Mouse (Mus musculus): Measurements from ENCODE around the gene Lrp6. TPM values are rescaled to one million over a fixed set of nuclear protein-coding genes. Genes with fewer than 3 reads are reported as not detected.

Gene Lrp6
- polyA plus RNA-seq, 2 experiments = 6.2 to 6.9 TPM

DNA sequence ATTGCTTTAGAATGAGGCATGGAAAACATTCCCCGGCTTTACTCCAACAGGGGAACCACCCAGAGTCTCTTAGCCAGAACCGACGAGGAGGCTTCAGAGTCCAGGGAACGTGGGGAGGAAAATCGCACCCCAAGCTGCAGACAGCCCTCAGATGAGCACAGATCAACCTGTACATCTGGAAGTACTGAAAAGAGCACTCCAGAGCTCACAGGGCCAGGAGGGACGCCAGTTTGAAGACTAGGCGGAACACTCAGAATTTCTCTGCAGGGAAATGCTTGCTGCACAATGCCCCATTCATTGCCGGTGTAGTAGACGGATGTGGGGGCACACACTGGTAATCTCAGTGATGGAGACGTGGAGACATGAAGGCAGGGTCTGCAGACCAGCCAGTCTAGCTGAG lies 126.7 kb downstream of the Lrp6 start:
- 55% methylated on average over 10 of the region's 10 CpGs for WGBS (ENCODE audit: insufficient replicate concordance)
- H3K9ac ChIP-seq (replicated peaks) = no peak overlapping the region

GRCm38 (mm10) chr6:134439401-134440021 lies 127.3 kb downstream of the Lrp6 start:
- DNase-seq (ENCODE audit: low read depth in 3 of 3, low spot score in 3 of 3) = no peak
- H3K4me2 ChIP-seq (ENCODE audit: low read depth) = no peak overlapping the region

More for the DNA sequence above, 126.7 kb downstream of the Lrp6 start:
- H3K4me2 ChIP-seq (ENCODE audit: low read depth) = no peak overlapping the region
- no peak for ATAC-seq (ENCODE audit: insufficient read depth)
- no peak overlapping the region for H3K27ac ChIP-seq
- no peak overlapping the region for H3K4me3 ChIP-seq (ENCODE audit: insufficient read depth in 1 of 2, low read depth in 2 of 2, low read length in 2 of 2)
- H3K4me1 ChIP-seq (replicated peaks; ENCODE audit: control insufficient read depth in 2 of 2, insufficient read depth in 2 of 2, low read length in 1 of 2) = peaks cover 0 to 9% of the 10 kb centered on the region in 2 experiments; a peak in 2 of 4 replicates
- H3K9me3 ChIP-seq (ENCODE audit: control insufficient read depth, low read length) = no peaks in the 10 kb centered on the region
- no peaks in the 10 kb centered on the region for H3K27me3 ChIP-seq (ENCODE audit: control insufficient read depth, insufficient read depth, low read length)
- no peak for TF ChIP-seq CTCF (IDR thresholded peaks at IDR 0.05; ENCODE audit: low read depth)
- TF ChIP-seq EP300 (IDR thresholded peaks at IDR 0.05; ENCODE audit: low read depth) = no peak
- no peak for DNase-seq (ENCODE audit: low read depth in 3 of 3, low spot score in 3 of 3)
- H3K36me3 ChIP-seq (replicated peaks; ENCODE audit: control insufficient read depth, insufficient read depth, low read depth) = no peaks in the 10 kb centered on the region

GRCm38 (mm10) chr6:134436955-134437354 lies 129.8 kb downstream of the Lrp6 start:
- Histone ChIP-seq H3K9ac (replicated peaks) (no peak overlapping the region), H3K36me3 (replicated peaks; ENCODE audit: control insufficient read depth, insufficient read depth, low read depth) (no peaks in the 10 kb centered on the region), H3K4me2 (ENCODE audit: low read depth) (no peak overlapping the region), H3K27ac (no peak overlapping the region), H3K4me1 (replicated peaks; ENCODE audit: control insufficient read depth in 2 of 2, insufficient read depth in 2 of 2, low read length in 1 of 2) (peaks cover 0 to 6% of the 10 kb centered on the region in 2 experiments; a peak in 2 of 4 replicates), H3K9me3 (ENCODE audit: control insufficient read depth, low read length) (no peaks in the 10 kb centered on the region), H3K4me3 (ENCODE audit: insufficient read depth in 1 of 2, low read depth in 2 of 2, low read length in 2 of 2) (no peak overlapping the region), H3K27me3 (ENCODE audit: control insufficient read depth, insufficient read depth, low read length) (no peaks in the 10 kb centered on the region)
- WGBS (ENCODE audit: insufficient replicate concordance) = 42% methylated on average over 5 of the region's 5 CpGs
- ATAC-seq (ENCODE audit: insufficient read depth) (no peak), DNase-seq (ENCODE audit: low read depth in 3 of 3, low spot score in 3 of 3) (no peak)
- no peak for TF ChIP-seq CTCF (IDR thresholded peaks at IDR 0.05; ENCODE audit: low read depth)
- no peak for TF ChIP-seq EP300 (IDR thresholded peaks at IDR 0.05; ENCODE audit: low read depth)

More at GRCm38 (mm10) chr6:134439401-134440021, 127.3 kb downstream of the Lrp6 start:
- Histone ChIP-seq H3K4me1 (replicated peaks; ENCODE audit: control insufficient read depth in 2 of 2, insufficient read depth in 2 of 2, low read length in 1 of 2) (peaks cover 0 to 9% of the 10 kb centered on the region in 2 experiments; a peak in 2 of 4 replicates), H3K27ac (no peak overlapping the region), H3K4me3 (ENCODE audit: insufficient read depth in 1 of 2, low read depth in 2 of 2, low read length in 2 of 2) (no peak overlapping the region), H3K9me3 (ENCODE audit: control insufficient read depth, low read length) (no peaks in the 10 kb centered on the region), H3K9ac (replicated peaks) (no peak overlapping the region), H3K27me3 (ENCODE audit: control insufficient read depth, insufficient read depth, low read length) (no peaks in the 10 kb centered on the region), H3K36me3 (replicated peaks; ENCODE audit: control insufficient read depth, insufficient read depth, low read depth) (no peaks in the 10 kb centered on the region)
- ATAC-seq (ENCODE audit: insufficient read depth) = no peak
- no peak for TF ChIP-seq CTCF (IDR thresholded peaks at IDR 0.05; ENCODE audit: low read depth)
- TF ChIP-seq EP300 (IDR thresholded peaks at IDR 0.05; ENCODE audit: low read depth) = no peak
- 59% methylated on average over 23 of the region's 23 CpGs for WGBS (ENCODE audit: insufficient replicate concordance)

GRCm38 (mm10) chr6:134434866-134435390 lies 131.8 kb downstream of the Lrp6 start:
- Histone ChIP-seq H3K36me3 (replicated peaks; ENCODE audit: control insufficient read depth, insufficient read depth, low read depth) (no peaks in the 10 kb centered on the region), H3K4me2 (ENCODE audit: low read depth) (no peak overlapping the region), H3K4me1 (replicated peaks; ENCODE audit: control insufficient read depth in 2 of 2, insufficient read depth in 2 of 2, low read length in 1 of 2) (peaks cover 0 to 6% of the 10 kb centered on the region in 2 experiments; a peak in 2 of 4 replicates), H3K4me3 (ENCODE audit: insufficient read depth in 1 of 2, low read depth in 2 of 2, low read length in 2 of 2) (no peak overlapping the region), H3K27ac (no peak overlapping the region), H3K9me3 (ENCODE audit: control insufficient read depth, low read length) (no peaks in the 10 kb centered on the region), H3K9ac (replicated peaks) (no peak overlapping the region), H3K27me3 (ENCODE audit: control insufficient read depth, insufficient read depth, low read length) (no peaks in the 10 kb centered on the region)
- 59% methylated on average over 9 of the region's 9 CpGs for WGBS (ENCODE audit: insufficient replicate concordance)
- DNase-seq (ENCODE audit: low read depth in 3 of 3, low spot score in 3 of 3) = no peak
- TF ChIP-seq EP300 (IDR thresholded peaks at IDR 0.05; ENCODE audit: low read depth) (no peak), CTCF (IDR thresholded peaks at IDR 0.05; ENCODE audit: low read depth) (no peak)
- ATAC-seq (ENCODE audit: insufficient read depth) = no peak

DNA sequence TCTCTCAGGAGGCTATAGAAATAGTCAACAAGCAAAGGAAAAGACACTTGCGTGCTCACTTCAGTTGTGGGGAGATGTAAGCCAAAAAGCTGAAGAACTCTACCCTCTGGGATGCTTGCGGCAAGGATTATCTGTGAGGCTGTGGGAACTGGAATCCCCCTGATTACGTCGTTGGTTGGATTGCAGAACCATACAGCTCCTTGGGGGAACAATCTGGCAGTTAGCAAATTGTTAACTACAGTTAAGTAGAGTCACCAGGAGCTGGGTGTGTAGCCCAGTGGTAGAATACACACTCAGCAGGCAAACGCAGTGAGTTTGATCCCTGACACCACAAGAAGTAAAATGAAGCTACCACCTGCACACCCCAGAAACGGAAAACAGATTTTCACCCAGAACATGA lies 132.7 kb downstream of the Lrp6 start:
- no peak overlapping the region for H3K9ac ChIP-seq (replicated peaks)
- no peak overlapping the region for H3K4me3 ChIP-seq (ENCODE audit: insufficient read depth in 1 of 2, low read depth in 2 of 2, low read length in 2 of 2)
- ATAC-seq (ENCODE audit: insufficient read depth) = no peak
- TF ChIP-seq CTCF (IDR thresholded peaks at IDR 0.05; ENCODE audit: low read depth) (no peak), EP300 (IDR thresholded peaks at IDR 0.05; ENCODE audit: low read depth) (no peak)
- H3K4me1 ChIP-seq (replicated peaks; ENCODE audit: control insufficient read depth in 2 of 2, insufficient read depth in 2 of 2, low read length in 1 of 2) = peaks cover 0 to 6% of the 10 kb centered on the region in 2 experiments; a peak in 2 of 4 replicates
- DNase-seq (ENCODE audit: low read depth in 3 of 3, low spot score in 3 of 3) = no peak
- H3K4me2 ChIP-seq (ENCODE audit: low read depth) = no peak overlapping the region
- no peaks in the 10 kb centered on the region for H3K9me3 ChIP-seq (ENCODE audit: control insufficient read depth, low read length)
- H3K36me3 ChIP-seq (replicated peaks; ENCODE audit: control insufficient read depth, insufficient read depth, low read depth) = no peaks in the 10 kb centered on the region
- no peak overlapping the region for H3K27ac ChIP-seq
- H3K27me3 ChIP-seq (ENCODE audit: control insufficient read depth, insufficient read depth, low read length) = no peaks in the 10 kb centered on the region
- 65% methylated on average over 6 of the region's 6 CpGs for WGBS (ENCODE audit: insufficient replicate concordance)
